Mouse (Mus musculus) heart, postnatal 0 days (tissue): ENCODE results near the gene Cd276.

Experiments used
- CTCF ChIP-seq: IDR thresholded peaks from 2 replicates; pipeline ENCODE4 v1.5.1; 2016; ENCODE audit warnings: antibody characterized with exemption, control low read depth, low read depth
- EP300 ChIP-seq: IDR thresholded peaks from 2 replicates; pipeline ENCODE4 v1.6.1; 2016; ENCODE audit warnings: antibody characterized with exemption, low read depth

DNA sequence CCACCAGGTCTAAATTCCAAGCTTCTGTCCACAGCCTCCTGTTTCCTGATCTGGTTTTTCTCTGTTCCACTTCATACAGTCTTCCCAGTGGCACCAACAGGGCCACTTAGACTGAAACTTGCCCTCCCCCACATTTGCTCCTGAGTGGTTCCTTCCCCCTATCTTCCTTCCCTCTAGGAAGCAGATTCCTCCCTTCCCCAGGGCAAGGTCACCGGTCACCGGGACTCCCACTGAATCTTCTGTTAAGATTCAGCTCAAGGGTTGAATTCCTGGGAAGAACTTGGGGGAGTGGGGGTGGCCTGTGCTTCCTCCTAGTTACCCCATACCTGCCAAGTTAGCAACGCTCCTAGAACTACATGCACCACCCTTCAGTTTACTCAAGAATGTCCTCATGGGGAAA, 68.2 kb downstream of the Cd276 start:
- TF ChIP-seq CTCF (no peak), EP300 (no peak)
